Mouse (Mus musculus) heart, embryonic 11.5 days (tissue): ENCODE data around the gene Pik3r6. TPM values are rescaled to one million over a fixed set of nuclear protein-coding genes. Genes with fewer than 3 reads are reported as not detected.
A peak's percentile ranks its signal among the peaks of the same experiment; 100 is the strongest.

Source experiments
- ATAC-seq: fragments of 200-750 bp; cut with Nextera tagmentation; replicated peaks from 2 replicates; pipeline ENCODE4 v1.8.0; 2017; ENCODE audit warnings: moderate library complexity; ENCODE audit not compliant: insufficient number of reproducible peaks, low FRiP score, low TSS enrichment
- H3K27ac ChIP-seq: fragments of 300-500 bp; sonication (generic); 2 replicates; pipeline ENCODE4 v1.5.1; 2014; ENCODE audit warnings: mild to moderate bottlenecking, low read depth, low read length
- H3K27me3 ChIP-seq: fragments of 300-500 bp; sonication (generic); 2 replicates; pipeline ENCODE4 v1.6.1; 2014; ENCODE audit warnings: mild to moderate bottlenecking, low read length, mixed read lengths; ENCODE audit not compliant: control insufficient read depth, insufficient read depth
- H3K36me3 ChIP-seq: fragments of 300-500 bp; sonication (generic); 2 replicates; pipeline ENCODE4 v1.6.1; 2014; ENCODE audit warnings: mild to moderate bottlenecking, low read length, moderate library complexity, mixed read lengths; ENCODE audit not compliant: control insufficient read depth, insufficient read depth
- H3K4me1 ChIP-seq: fragments of 300-500 bp; sonication (generic); 2 replicates; pipeline ENCODE4 v1.6.1; 2014; ENCODE audit warnings: low read length; ENCODE audit not compliant: control insufficient read depth, insufficient read depth
- H3K4me2 ChIP-seq: fragments of 300-500 bp; sonication (generic); 2 replicates; pipeline ENCODE4 v1.6.1; 2014; ENCODE audit warnings: mild to moderate bottlenecking, moderate library complexity
- H3K4me3 ChIP-seq: fragments of 300-500 bp; sonication (generic); 2 replicates; pipeline ENCODE4 v1.5.1; 2014; ENCODE audit warnings: low read depth, low read length
- H3K9ac ChIP-seq: fragments of 300-500 bp; sonication (generic); 2 replicates; pipeline ENCODE4 v1.6.1; 2014; ENCODE audit warnings: mild to moderate bottlenecking, low read depth, low read length, moderate library complexity
- H3K9me3 ChIP-seq: fragments of 300-500 bp; sonication (generic); replicated peaks from 2 replicates; pipeline ENCODE4 v1.6.1; 2016; ENCODE audit warnings: low read length; ENCODE audit not compliant: control insufficient read depth
- WGBS: fragments of 180-500 bp; shearing (Covaris S2); extraction: QIAGEN DNeasy Blood & Tissue Kit; methylation state at CpG from one replicate; pipeline ENCODE4 v1.1.7; 2014; ENCODE audit not compliant: insufficient replicate concordance; 5-methylcytosine and 5-hydroxymethylcytosine counted together
- polyA plus RNA-seq: library from polyadenylated mRNA; unstranded; fragments of >200 nt; fragmentation: Nextera tagmentation; extraction: Ambion mirVana; gene quantifications from 2 replicates; pipeline ENCODE4 v1.2.1, GENCODE M21; 2014

Pik3r6 gene
- polyA plus RNA-seq, result 1.6 and 2.5 TPM in 2 replicates

DNA sequence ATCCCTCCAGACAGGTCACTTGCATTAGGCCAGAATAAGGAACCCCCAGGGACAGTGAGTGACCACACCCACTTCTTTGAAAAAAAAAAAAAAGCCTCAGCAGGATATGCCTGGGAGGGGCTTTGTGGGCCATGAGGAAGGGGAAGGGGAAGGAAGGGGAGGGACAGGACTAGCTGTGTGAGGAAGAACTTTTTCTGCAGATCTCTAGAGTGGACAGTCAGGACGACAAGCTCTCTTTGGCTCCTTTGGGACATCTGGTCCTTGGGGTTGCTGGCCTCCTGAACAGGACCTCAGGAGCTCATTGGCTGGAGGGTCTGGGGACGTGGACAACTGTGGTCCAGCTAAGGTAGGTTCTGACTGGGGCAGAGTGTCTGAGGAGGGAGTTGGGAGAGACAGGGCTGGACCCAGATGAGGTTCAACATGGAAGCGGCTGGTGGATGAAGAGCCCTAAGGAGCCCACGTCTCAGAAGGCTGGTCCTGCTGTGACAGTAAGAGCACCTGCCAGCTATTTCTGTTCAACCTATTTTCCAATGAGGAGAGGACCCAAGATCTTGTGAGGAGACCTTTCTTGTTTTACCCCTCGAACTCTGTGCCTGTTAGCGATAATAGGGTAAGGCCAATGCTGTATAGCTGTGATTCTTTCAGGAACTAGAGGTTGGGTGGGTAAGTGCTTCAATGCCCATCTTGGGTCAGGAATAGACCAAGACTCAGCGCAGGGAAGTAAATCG, at the start of gene Pik3r6:
Gene Pik3r6 (plus strand): TSS at position 118 of the 728 bp plus-strand sequence.
- Histone ChIP-seq H3K4me3 (no peak within 1 kb of the TSS), H3K9me3 (no peaks in the 10 kb centered on the region), H3K27ac (no peak within 1 kb of the TSS), H3K9ac (no peak within 1 kb of the TSS), H3K27me3 (peaks cover 8% of the 10 kb centered on the region; the same call in 1 of the 2 replicates), H3K36me3 (no peaks in the 10 kb centered on the region), H3K4me2 (peak within 1 kb of the TSS; percentile 3; the same call in 1 of the 2 replicates), H3K4me1 (0 out of 2 replicates have a peak, but pooled peaks cover 2% of the 10 kb centered on the region)
- no peak for ATAC-seq
- 81% methylated on average over 8 of the region's 8 CpGs for WGBS

- H3K27me3 ChIP-seq, result no peaks in the 10 kb centered on the region
- no peak overlapping the region for H3K4me2 ChIP-seq
- WGBS, result 52% methylated on average over 6 of the region's 6 CpGs
These were observed 49.5 kb upstream of the Pik3r6 start for GRCm38 (mm10) chr11:68453301-68453700.

DNA sequence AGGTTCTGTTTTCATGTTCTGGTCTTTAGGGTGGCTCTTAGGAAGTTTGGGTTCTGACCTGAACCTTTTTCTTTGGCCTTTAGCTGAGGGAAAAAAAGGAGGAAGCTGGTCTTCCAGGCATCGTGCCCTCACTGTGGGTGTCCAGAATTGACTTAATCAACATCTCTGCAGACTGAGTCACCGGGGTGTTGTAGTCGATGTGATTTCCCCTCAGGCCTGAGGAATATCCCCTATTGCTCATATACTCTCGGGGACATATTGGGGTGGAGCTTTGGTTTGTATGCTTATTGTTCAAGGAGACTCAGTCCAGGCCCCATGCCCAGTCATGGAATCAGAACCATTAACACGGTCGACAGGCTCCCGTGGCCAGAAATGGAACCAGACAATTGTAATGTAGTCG, 44.7 kb upstream of the Pik3r6 start:
- WGBS, result 70% methylated on average over 8 of the region's 8 CpGs
- no peak for ATAC-seq
- Histone ChIP-seq H3K9me3 (no peaks in the 10 kb centered on the region), H3K4me3 (no peak overlapping the region), H3K4me1 (no peaks in the 10 kb centered on the region), H3K9ac (no peak overlapping the region), H3K27me3 (0 out of 2 replicates have a peak, but pooled peaks cover 4% of the 10 kb centered on the region), H3K4me2 (no peak overlapping the region), H3K27ac (no peak overlapping the region), H3K36me3 (no peaks in the 10 kb centered on the region)

More at GRCm38 (mm10) chr11:68453301-68453700, 49.5 kb upstream of the Pik3r6 start:
- Histone ChIP-seq H3K9ac (no peak overlapping the region), H3K27ac (no peak overlapping the region), H3K4me3 (no peak overlapping the region), H3K9me3 (no peaks in the 10 kb centered on the region), H3K36me3 (no peaks in the 10 kb centered on the region), H3K4me1 (0 out of 2 replicates have a peak, but pooled peaks cover 4% of the 10 kb centered on the region)
- ATAC-seq, result no peak

DNA sequence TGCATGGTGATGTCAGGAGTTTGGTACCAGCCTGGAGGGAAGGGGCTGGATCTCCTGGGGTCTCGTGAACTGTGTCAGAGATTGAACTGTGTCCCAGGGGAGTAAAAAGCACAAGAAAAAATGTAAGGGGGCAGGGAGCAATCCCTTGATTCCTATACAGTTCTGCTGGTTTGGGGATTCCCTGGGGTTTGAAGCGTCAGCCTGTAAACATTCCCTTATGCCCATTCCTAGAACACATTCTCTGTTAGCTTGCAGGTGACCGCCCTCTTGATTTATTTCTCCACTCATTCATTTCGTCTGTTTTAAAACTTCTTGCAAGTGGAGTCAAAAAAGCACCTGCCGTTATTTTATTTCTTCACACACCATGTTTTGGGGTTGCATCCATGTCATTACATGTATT, 43.8 kb upstream of the Pik3r6 start:
- Histone ChIP-seq H3K4me2 (no peak overlapping the region), H3K4me3 (no peak overlapping the region), H3K27ac (no peak overlapping the region), H3K9me3 (no peaks in the 10 kb centered on the region), H3K36me3 (no peaks in the 10 kb centered on the region), H3K4me1 (no peaks in the 10 kb centered on the region), H3K27me3 (0 out of 2 replicates have a peak, but pooled peaks cover 4% of the 10 kb centered on the region), H3K9ac (no peak overlapping the region)
- no peak for ATAC-seq
- 72% methylated on average over 5 of the region's 5 CpGs for WGBS

DNA sequence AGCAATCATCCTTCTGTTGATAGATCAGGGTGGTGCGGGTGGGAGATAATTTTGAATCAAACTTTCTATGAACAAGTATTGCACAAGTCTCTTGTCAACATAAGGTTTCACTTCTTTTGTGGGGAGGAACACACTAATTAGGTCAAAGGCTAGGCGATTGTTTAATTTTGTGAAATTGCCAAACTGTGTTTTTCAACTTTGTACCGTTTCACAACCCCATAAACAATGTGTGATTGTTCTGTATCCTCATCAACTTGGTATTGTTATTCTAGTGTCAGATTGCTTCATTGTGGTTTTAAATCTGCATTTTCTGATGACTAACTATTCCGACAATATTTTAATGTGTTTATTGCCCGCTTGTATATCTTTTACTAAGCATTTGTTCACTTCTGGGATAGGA, 43.3 kb upstream of the Pik3r6 start:
- Histone ChIP-seq H3K9me3 (no peaks in the 10 kb centered on the region), H3K27ac (no peak overlapping the region), H3K4me2 (no peak overlapping the region), H3K4me1 (no peaks in the 10 kb centered on the region), H3K9ac (no peak overlapping the region), H3K27me3 (peaks cover 4% of the 10 kb centered on the region; the same call in 1 of the 2 replicates), H3K36me3 (no peaks in the 10 kb centered on the region), H3K4me3 (no peak overlapping the region)
- whole genome bisulfite sequencing, result 83% methylated on average over 5 of the region's 5 CpGs
- no peak for ATAC-seq

GRCm38 (mm10) chr11:68462716-68463115, 40.1 kb upstream of the Pik3r6 start:
- Histone ChIP-seq H3K9ac (no peak overlapping the region), H3K9me3 (no peaks in the 10 kb centered on the region), H3K4me2 (no peak overlapping the region), H3K4me3 (no peak overlapping the region), H3K27ac (no peak overlapping the region), H3K4me1 (no peaks in the 10 kb centered on the region), H3K36me3 (no peaks in the 10 kb centered on the region), H3K27me3 (peaks cover 4% of the 10 kb centered on the region; the same call in 1 of the 2 replicates)
- no peak for ATAC-seq
- 64% methylated on average over 3 of the region's 3 CpGs for WGBS

GRCm38 (mm10) chr11:68464260-68464659, 38.6 kb upstream of the Pik3r6 start:
- Histone ChIP-seq H3K9ac (no peak overlapping the region), H3K27me3 (peaks cover 7% of the 10 kb centered on the region; the same call in 1 of the 2 replicates), H3K27ac (no peak overlapping the region), H3K4me2 (no peak overlapping the region), H3K4me3 (no peak overlapping the region), H3K4me1 (no peaks in the 10 kb centered on the region), H3K9me3 (no peaks in the 10 kb centered on the region), H3K36me3 (no peaks in the 10 kb centered on the region)
- ATAC-seq, result no peak
- WGBS, result 73% methylated on average over 5 of the region's 5 CpGs

DNA sequence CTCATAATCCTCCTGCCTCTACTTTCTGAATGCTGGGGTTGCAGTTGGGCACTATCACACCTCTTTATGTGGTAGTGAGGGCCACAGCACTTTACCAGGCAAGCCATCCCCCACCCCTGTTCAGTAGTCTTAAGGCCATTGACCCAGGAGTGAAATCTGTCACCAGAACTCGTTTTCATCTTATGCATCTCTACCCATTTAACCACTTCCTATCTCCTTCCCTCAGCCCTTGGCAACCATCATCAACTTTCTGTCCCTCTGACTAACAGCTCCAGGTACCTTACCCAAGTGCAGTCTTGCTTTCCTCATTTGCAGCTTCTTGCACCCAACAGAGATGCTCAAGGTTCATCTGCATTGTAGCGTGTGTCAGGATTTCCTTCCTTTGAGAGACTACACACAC, 37.7 kb upstream of the Pik3r6 start:
- H3K27me3 ChIP-seq, result peaks cover 7% of the 10 kb centered on the region; the same call in 1 of the 2 replicates
- H3K9me3 ChIP-seq, result no peaks in the 10 kb centered on the region
- H3K9ac ChIP-seq, result no peak overlapping the region
- H3K27ac ChIP-seq, result no peak overlapping the region
- no peak overlapping the region for H3K4me3 ChIP-seq
- no peak overlapping the region for H3K4me2 ChIP-seq
- H3K36me3 ChIP-seq, result no peaks in the 10 kb centered on the region
- ATAC-seq, result no peak
- H3K4me1 ChIP-seq, result no peaks in the 10 kb centered on the region
- 69% methylated on average over 2 of the region's 2 CpGs for WGBS

GRCm38 (mm10) chr11:68467441-68467840, 35.4 kb upstream of the Pik3r6 start:
- no peaks in the 10 kb centered on the region for H3K36me3 ChIP-seq
- WGBS, result 80% methylated on average over 7 of the region's 7 CpGs
- peaks cover 2% of the 10 kb centered on the region; the same call in 1 of the 2 replicates for H3K27me3 ChIP-seq
- H3K4me2 ChIP-seq, result no peak overlapping the region
- H3K9me3 ChIP-seq, result no peaks in the 10 kb centered on the region
- H3K27ac ChIP-seq, result no peak overlapping the region
- H3K9ac ChIP-seq, result no peak overlapping the region
- ATAC-seq, result no peak
- no peak overlapping the region for H3K4me3 ChIP-seq
- no peaks in the 10 kb centered on the region for H3K4me1 ChIP-seq
